Mouse (Mus musculus) lung, postnatal 0 days (tissue): ENCODE data around the gene Gm21149.
"Not testable (repeated sequence)": the region's sequence is repeated elsewhere in the genome, so short reads cannot be mapped to it uniquely, and the experiment has no call there.

Experiments
- CTCF ChIP-seq: IDR thresholded peaks from 2 replicates; pipeline ENCODE4 v1.5.1; 2016; ENCODE audit warnings: antibody characterized with exemption, mild to moderate bottlenecking
- EP300 ChIP-seq: IDR thresholded peaks from 2 replicates; pipeline ENCODE4 v1.6.1; 2016; ENCODE audit warnings: antibody characterized with exemption, mild to moderate bottlenecking, control low read depth

DNA sequence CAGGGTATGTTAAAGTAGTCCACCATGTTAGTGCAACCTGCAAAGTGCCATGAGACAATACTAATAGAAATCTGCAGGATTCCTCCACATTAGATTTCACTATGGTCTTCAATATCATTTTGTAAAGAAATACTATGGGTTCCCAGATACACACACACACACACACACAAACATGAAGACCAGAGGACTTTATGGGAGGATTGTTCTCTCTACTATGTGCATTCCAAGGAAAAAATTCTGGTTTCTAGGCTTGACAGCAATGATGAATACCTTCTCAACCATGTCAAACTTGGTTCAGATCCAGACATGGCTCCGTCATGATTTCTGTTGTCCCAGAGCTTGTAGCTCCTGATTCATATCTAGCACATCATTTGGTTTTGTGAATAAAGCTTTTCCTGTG, 10.1 kb downstream of the Gm21149 start:
- not testable (repeated sequence) for TF ChIP-seq CTCF, EP300
